ENCODE assay signal across 8 mouse cellular contexts in genomic region chr9:13826391-13826805, GRCm38 (mm10). TPM values are rescaled to one million over a fixed set of nuclear protein-coding genes. Genes with fewer than 3 reads are reported as not detected.
A peak's percentile ranks its signal among the peaks of the same experiment; 100 is the strongest.
DNase-seq lines count a peak whose midpoint lies in the region; ATAC-seq lines count a peak whose summit lies in the region.

No protein-coding gene starts in this region.

- no peaks in the 10 kb centered on the region for H3K27me3 ChIP-seq in heart, embryonic 10.5 days (ENCODE audit: insufficient read depth, poor library complexity, severe bottlenecking)
- no peaks in the 10 kb centered on the region for H3K27me3 ChIP-seq in neural tube, embryonic 14.5 days (ENCODE audit: control insufficient read depth, insufficient read depth, low read length)

- peak overlapping the region; percentile 63 for H3K9ac ChIP-seq in neural tube, embryonic 14.5 days (replicated peaks; ENCODE audit: low read depth, low read length)

- peak overlapping the region; percentile 50 for H3K4me2 ChIP-seq in neural tube, embryonic 14.5 days (ENCODE audit: low read depth, low read length)

- H3K4me1 ChIP-seq in heart, embryonic 10.5 days: peaks cover 20% of the 10 kb centered on the region
- peaks cover 22% of the 10 kb centered on the region for H3K4me1 ChIP-seq in neural tube, embryonic 14.5 days (ENCODE audit: control insufficient read depth, insufficient read depth, low read length)

- no peaks in the 10 kb centered on the region for H3K9me3 ChIP-seq in heart, embryonic 10.5 days
- no peaks in the 10 kb centered on the region for H3K9me3 ChIP-seq in neural tube, embryonic 14.5 days (ENCODE audit: control insufficient read depth, low read length)

- peak overlapping the region; percentile 99 for H3K27ac ChIP-seq in heart, embryonic 10.5 days
- H3K27ac ChIP-seq in neural tube, embryonic 14.5 days (ENCODE audit: low read depth, low read length): peak overlapping the region; percentile 93

- peak; percentile 89 for DNase-seq in heart, embryonic 10.5 days (ENCODE audit: low spot score)
- no peak for DNase-seq in heart, postnatal 25 days (ENCODE audit: low spot score)
- peak; percentile 53 for DNase-seq in MN1 (ENCODE audit: low spot score)
- peak; percentile 21 for DNase-seq in fibroblast of lung, adult 2 months (ENCODE audit: low read depth)
- DNase-seq in kidney, adult 11 months: peak; percentile 83
- DNase-seq in lung, adult 18-20 months: peak; percentile 68 to 75
- DNase-seq in yolk sac, embryonic 10.5 days (ENCODE audit: low spot score): peak; percentile 78

- under 1% methylated on average over 31 of the region's 31 CpGs for WGBS in heart, embryonic 10.5 days
- under 1% methylated on average over 31 of the region's 31 CpGs for WGBS in neural tube, embryonic 14.5 days

- H3K36me3 ChIP-seq in heart, embryonic 10.5 days: peaks cover 19% of the 10 kb centered on the region
- H3K36me3 ChIP-seq in neural tube, embryonic 14.5 days (ENCODE audit: control insufficient read depth, insufficient read depth, low read length): peaks cover 8% of the 10 kb centered on the region; the same call in 1 of the 2 replicates

- intact Hi-C loops in heart, postnatal 25 days (cut with DNase I): loop anchor here (5.0 to 10.0 kb wide), 3 partner anchors 584 to 958 kb away; partner anchors contain the start of genes Ankrd49, Cwc15, Kdm4d and Mre11a

- peak overlapping the region; percentile 96 for H3K4me3 ChIP-seq in heart, embryonic 10.5 days
- peak overlapping the region; percentile 55 for H3K4me3 ChIP-seq in neural tube, embryonic 14.5 days (ENCODE audit: low read depth, low read length)

- peak; percentile 8 for ATAC-seq in neural tube, embryonic 14.5 days (ENCODE audit: low read depth)

RNA-seq across cellular contexts. Expression of gene Cep57, which starts 0.5 kb away (rescaled TPM):
- 40.1 and 49.2 TPM in 2 replicates for polyA plus RNA-seq in heart, embryonic 10.5 days (2016; fragmentation: Nextera tagmentation; extraction: Ambion mirVana)
- total RNA-seq in heart, postnatal 25 days (2021): 10 to 100 TPM; 10.4 to 11.2 TPM
- polyA plus RNA-seq in neural tube, embryonic 14.5 days (2014; fragmentation: Nextera tagmentation; extraction: Ambion mirVana): 39.0 and 46.4 TPM in 2 replicates

RNA-seq across cellular contexts. Expression of gene Fam76b, which starts 1.1 kb away (rescaled TPM):
- 14.2 and 18.9 TPM in 2 replicates for polyA plus RNA-seq in heart, embryonic 10.5 days (2016; fragmentation: Nextera tagmentation; extraction: Ambion mirVana)
- 1 to 10 TPM; 8.6 to 9.8 TPM for total RNA-seq in heart, postnatal 25 days (2021)
- 22.8 and 27.2 TPM in 2 replicates for polyA plus RNA-seq in neural tube, embryonic 14.5 days (2014; fragmentation: Nextera tagmentation; extraction: Ambion mirVana)
